ENCODE assay signal across 9 mouse cellular contexts in the genomic region with DNA sequence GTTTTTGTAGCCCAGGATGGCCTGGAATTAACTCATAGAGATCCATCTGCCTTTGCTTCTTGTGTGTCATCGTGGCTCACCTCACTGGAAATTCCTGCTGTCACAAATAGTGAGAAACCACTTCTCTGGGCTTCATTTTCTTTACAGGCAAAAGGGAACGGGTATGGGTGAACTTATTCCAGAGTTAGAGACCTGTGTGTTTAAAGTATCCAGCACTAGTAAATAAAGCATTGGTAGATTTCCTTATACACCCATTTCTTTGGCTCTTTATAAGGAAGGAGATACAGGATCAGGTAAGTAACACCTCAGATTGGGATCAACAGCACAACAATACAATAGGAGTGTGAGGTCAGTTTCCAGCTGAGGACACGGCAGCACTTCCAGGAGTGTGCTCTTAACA. TPM values are rescaled to one million over a fixed set of nuclear protein-coding genes. Genes with fewer than 3 reads are reported as not detected.
A peak's percentile ranks its signal among the peaks of the same experiment; 100 is the strongest.
DNase-seq lines count a peak whose midpoint lies in the region; ATAC-seq and TF ChIP-seq lines count a peak whose summit lies in the region.
"Had no signal": no experiment of that assay in that cellular context is flagged by ENCODE, and none has a peak within 500 bp of the region (broad histone marks: within the 10 kb centered on the region; RNA-seq: fewer than 3 reads in every experiment).

Rhoc (plus strand) TSS at position 301 of the 400 bp plus-strand sequence.

- H3K4me1 ChIP-seq in kidney, embryonic 16.5 days (ENCODE audit: insufficient read depth, low read length): peaks cover 43% of the 10 kb centered on the region
- no peaks in the 10 kb centered on the region; the same call in 1 of the 2 replicates for H3K4me1 ChIP-seq in midbrain, postnatal 0 days (ENCODE audit: insufficient read depth, low read length)

- no peak for TF ChIP-seq CTCF in midbrain, postnatal 0 days (IDR thresholded peaks at IDR 0.05)

- H3K9ac ChIP-seq in kidney, embryonic 16.5 days (replicated peaks; ENCODE audit: low read length): peak within 1 kb of the TSS; percentile 84
- peak within 1 kb of the TSS; percentile 55 for H3K9ac ChIP-seq in midbrain, postnatal 0 days (replicated peaks; ENCODE audit: low read length, poor library complexity, severe bottlenecking)

- ATAC-seq in kidney, embryonic 16.5 days (ENCODE audit: low FRiP score, low TSS enrichment): no peak
- ATAC-seq in midbrain, postnatal 0 days (ENCODE audit: low FRiP score): no peak
- no peak for ATAC-seq in inflammation-experienced regulatory T-cells, adult 6 months

- H3K36me3 ChIP-seq in kidney, embryonic 16.5 days (ENCODE audit: insufficient read depth, low read length): peaks cover 14% of the 10 kb centered on the region
- no peaks in the 10 kb centered on the region for H3K36me3 ChIP-seq in midbrain, postnatal 0 days (ENCODE audit: insufficient read depth, low read length)

- peak within 1 kb of the TSS; percentile 75 for H3K4me3 ChIP-seq in kidney, embryonic 16.5 days (ENCODE audit: low read length)
- H3K4me3 ChIP-seq in midbrain, postnatal 0 days (ENCODE audit: low read depth, low read length): peak within 1 kb of the TSS; percentile 53

- peak within 1 kb of the TSS; percentile 71 for H3K4me2 ChIP-seq in kidney, embryonic 16.5 days (replicated peaks; ENCODE audit: low read depth, low read length)
- peak within 1 kb of the TSS; percentile 97 for H3K4me2 ChIP-seq in midbrain, postnatal 0 days (ENCODE audit: low read depth, low read length, poor library complexity, severe bottlenecking)

- no peak for DNase-seq in kidney, adult 9 months
- no peak for DNase-seq in adrenal gland, postnatal 25 days
- DNase-seq in gastrocnemius, postnatal 4 days (ENCODE audit: low spot score in 2 of 2): no peak
- DNase-seq in layer of hippocampus, postnatal 14 days (ENCODE audit: low spot score in 2 of 2): no peak
- no peak for DNase-seq in midbrain, postnatal 0 days (ENCODE audit: low spot score)
- no peak for DNase-seq in cerebellum, adult 11 months

- H3K27ac ChIP-seq in kidney, embryonic 16.5 days (ENCODE audit: low read length): peak within 1 kb of the TSS; percentile 85
- H3K27ac ChIP-seq in midbrain, postnatal 0 days (ENCODE audit: low read depth, low read length): 0 out of 2 replicates have a peak within 1 kb of the TSS, but pooled peaks have one; percentile 26

- H3K9me3 ChIP-seq in kidney, embryonic 16.5 days (ENCODE audit: low read length): no peaks in the 10 kb centered on the region
- H3K9me3 ChIP-seq in midbrain, postnatal 0 days (ENCODE audit: low read length): no peaks in the 10 kb centered on the region

- H3K27me3 ChIP-seq in kidney, embryonic 16.5 days (ENCODE audit: insufficient read depth, low read length): 0 out of 2 replicates have a peak, but pooled peaks cover 3% of the 10 kb centered on the region
- H3K27me3 ChIP-seq in midbrain, postnatal 0 days (ENCODE audit: insufficient read depth, low read length): peaks cover 34% of the 10 kb centered on the region; the same call in 1 of the 2 replicates

- 25% methylated on average over 3 of the region's 3 CpGs for WGBS in kidney, embryonic 16.5 days
- 35% methylated on average over 3 of the region's 3 CpGs for WGBS in midbrain, postnatal 0 days

RNA-seq across cellular contexts. Expression of gene Rhoc, which starts in this region (rescaled TPM):
- polyA plus RNA-seq in kidney, embryonic 16.5 days (2015; fragmentation: Nextera tagmentation; extraction: Ambion mirVana): 136 and 146 TPM in 2 replicates
- total RNA-seq in adrenal gland, postnatal 25 days (2021): 88.7 and 108 TPM in 2 replicates
- total RNA-seq in gastrocnemius, postnatal 4 days (2021): 100 to 1,000 TPM; 169 to 187 TPM
- 10 to 100 TPM; 35.3 to 37.6 TPM for total RNA-seq in layer of hippocampus, postnatal 14 days (2021)
- total RNA-seq in midbrain, postnatal 0 days (2014; rRNA removed): 35.2 and 50.9 TPM in 2 replicates
- 39.9 and 44.8 TPM in 2 replicates for polyA plus RNA-seq in midbrain, postnatal 0 days (2015; fragmentation: Nextera tagmentation; extraction: Ambion mirVana)
- 10 to 100 TPM in 1 of 3 experiments, 1 to 10 TPM in 2; 1.2 to 14.7 (median 2.5) TPM for polyA plus RNA-seq in inflammation-experienced regulatory T-cells, adult 6 months (2017; shearing (Covaris generic))
- total RNA-seq: MEL had no signal
